Mouse (Mus musculus): ENCODE data around the gene Pheta1.

GRCm38 (mm10) chr5:121854768-121855167, 6.0 kb downstream of the Pheta1 start:
- TF ChIP-seq CTCF (IDR thresholded peaks at IDR 0.05; ENCODE audit: extremely low read depth, insufficient read depth, low read length) (no peak), POLR2A (IDR thresholded peaks at IDR 0.05; ENCODE audit: extremely low read depth, insufficient read depth, low read length) (no peak)

Data from cortical plate, adult 2 months (tissue).